Mouse (Mus musculus): Measurements from ENCODE around the gene Wfikkn1. TPM values are rescaled to one million over a fixed set of nuclear protein-coding genes. Genes with fewer than 3 reads are reported as not detected.
"Not testable (repeated sequence)": the region's sequence is repeated elsewhere in the genome, so short reads cannot be mapped to it uniquely, and the experiment has no call there.

Gene Wfikkn1
- polyA plus RNA-seq, 1 experiment from 2014 or later: 0.47 TPM

DNA sequence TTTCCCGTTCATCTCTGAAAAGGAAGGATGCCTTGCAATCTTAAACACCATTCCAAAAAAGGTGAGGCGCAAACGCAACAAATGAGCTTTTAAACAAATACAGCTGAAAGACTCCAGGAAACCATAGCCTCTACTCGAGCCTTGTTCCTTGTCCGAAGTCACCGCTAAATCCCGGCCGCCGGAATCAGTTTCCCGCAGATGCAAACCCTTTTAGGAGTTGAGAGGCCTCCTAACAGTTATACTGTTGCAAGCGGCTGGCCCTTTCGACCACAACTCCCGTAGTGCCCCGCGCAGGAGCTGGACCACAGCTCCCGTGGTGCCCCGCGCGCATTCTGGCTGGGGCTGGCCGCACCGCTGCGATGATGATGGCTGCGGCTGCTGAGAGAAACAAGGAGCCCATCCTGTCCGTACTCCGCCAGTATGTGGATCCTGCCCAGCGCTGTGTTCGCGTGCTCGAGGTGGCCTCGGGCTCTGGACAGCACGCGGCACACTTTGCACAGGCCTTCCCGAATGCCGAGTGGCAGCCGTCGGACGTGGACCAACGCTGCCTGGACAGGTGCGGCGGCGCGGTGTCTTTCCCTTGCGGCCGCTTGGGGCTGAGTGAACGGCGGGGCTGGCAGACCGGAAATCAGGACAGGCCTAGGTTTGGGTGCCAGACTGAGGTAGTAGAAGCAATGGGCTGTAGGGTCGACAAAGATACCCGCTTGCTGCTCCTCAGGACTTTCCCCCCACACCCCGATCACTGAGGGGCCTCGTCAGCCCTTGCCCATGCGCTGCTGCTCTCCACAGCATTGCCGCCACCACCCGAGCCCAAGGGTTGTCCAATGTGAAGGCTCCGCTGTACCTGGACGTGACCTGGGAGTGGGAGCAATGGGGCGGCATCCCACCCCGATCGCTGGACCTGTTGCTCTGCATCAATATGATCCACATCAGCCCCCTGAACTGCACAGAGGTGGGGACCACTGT is 5.2 kb downstream of the Wfikkn1 start:
- peak overlapping the region; percentile 80 for H3K9ac ChIP-seq (ENCODE audit: low read depth, low read length)
- H3K4me3 ChIP-seq (ENCODE audit: low read depth, low read length): peak overlapping the region; percentile 85
- H3K4me1 ChIP-seq (ENCODE audit: control insufficient read depth, insufficient read depth, low read length): peaks cover 20% of the 10 kb centered on the region
- H3K27me3 ChIP-seq (ENCODE audit: control insufficient read depth, insufficient read depth, low read length): no peaks in the 10 kb centered on the region
- peak; percentile 80 for ATAC-seq (replicated peaks; ENCODE audit: insufficient number of reproducible peaks, low FRiP score, low TSS enrichment)
- peak overlapping the region; percentile 89 for H3K27ac ChIP-seq (ENCODE audit: low read depth, low read length)
- WGBS (ENCODE audit: insufficient replicate concordance): 1% methylated on average over 59 of the region's 59 CpGs
- peak overlapping the region; percentile 96 for H3K4me2 ChIP-seq
- peaks cover 4% of the 10 kb centered on the region; the same call in 1 of the 2 replicates for H3K36me3 ChIP-seq (ENCODE audit: control insufficient read depth, insufficient read depth, low read length)
- H3K9me3 ChIP-seq (replicated peaks; ENCODE audit: control insufficient read depth, low read length): no peaks in the 10 kb centered on the region

DNA sequence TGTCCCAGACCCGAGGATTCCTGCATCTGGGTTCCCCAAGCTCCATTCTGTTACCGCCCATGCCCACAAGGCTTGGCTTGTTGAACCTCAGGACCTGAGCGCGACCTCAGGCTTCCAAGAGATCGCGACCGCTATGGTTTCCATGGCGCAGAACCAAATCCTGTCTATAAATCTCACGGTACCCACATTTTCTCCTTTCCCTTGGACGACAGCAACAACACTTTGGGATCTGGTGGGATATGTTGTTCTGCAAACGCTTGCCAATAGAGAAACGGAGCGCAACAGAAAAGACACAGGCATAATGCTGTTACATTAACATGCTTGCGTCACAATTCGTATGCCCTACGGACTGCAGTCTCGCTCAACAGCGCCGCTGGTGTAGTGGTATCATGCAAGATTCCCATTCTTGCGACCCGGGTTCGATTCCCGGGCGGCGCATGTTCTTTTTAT is 5.9 kb downstream of the Wfikkn1 start, which contains the start of gene Mettl26:
Gene Mettl26, plus strand, starts transcription at position 354 of the 450 bp plus-strand sequence.
- Histone ChIP-seq H3K9me3 (replicated peaks; ENCODE audit: control insufficient read depth, low read length) (no peaks in the 10 kb centered on the region), H3K4me2 (peak within 1 kb of the TSS; percentile 96), H3K27me3 (ENCODE audit: control insufficient read depth, insufficient read depth, low read length) (no peaks in the 10 kb centered on the region), H3K27ac (ENCODE audit: low read depth, low read length) (peak within 1 kb of the TSS; percentile 89), H3K4me1 (ENCODE audit: control insufficient read depth, insufficient read depth, low read length) (peaks cover 20% of the 10 kb centered on the region), H3K9ac (ENCODE audit: low read depth, low read length) (peak within 1 kb of the TSS; percentile 80), H3K4me3 (ENCODE audit: low read depth, low read length) (peak within 1 kb of the TSS; percentile 85), H3K36me3 (ENCODE audit: control insufficient read depth, insufficient read depth, low read length) (peaks cover 4% of the 10 kb centered on the region; the same call in 1 of the 2 replicates)
- under 1% methylated on average over 25 of the region's 25 CpGs for WGBS (ENCODE audit: insufficient replicate concordance)
- ATAC-seq (replicated peaks; ENCODE audit: insufficient number of reproducible peaks, low FRiP score, low TSS enrichment): peak; percentile 72

DNA sequence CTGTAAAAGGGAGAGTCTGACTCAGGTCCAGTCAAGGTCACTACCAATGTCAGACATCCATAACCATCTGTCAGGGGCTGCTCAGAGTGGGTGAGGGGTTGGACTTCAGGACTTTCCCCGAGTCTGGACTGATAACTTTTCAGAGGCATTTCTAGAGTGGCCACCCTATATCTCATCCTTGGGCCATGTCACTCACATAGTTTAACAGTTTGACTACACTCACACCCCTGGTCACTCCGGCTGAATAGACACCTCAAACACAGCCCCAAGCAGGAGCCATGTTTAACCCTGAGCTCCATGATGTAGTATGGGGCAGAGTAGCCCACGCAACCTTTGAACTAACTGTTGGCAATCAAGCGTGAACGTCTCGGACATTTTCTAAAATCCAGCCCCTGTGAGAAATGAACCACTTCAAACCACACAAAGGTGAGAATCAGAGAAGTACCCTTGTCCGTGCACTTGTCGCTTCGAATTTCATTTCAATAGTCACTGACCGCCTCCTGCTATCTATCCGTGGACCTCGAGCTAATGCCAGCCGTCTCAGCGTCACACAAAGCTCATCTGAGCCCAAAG is 6.4 kb downstream of the Wfikkn1 start:
- Histone ChIP-seq H3K4me1 (ENCODE audit: control insufficient read depth, insufficient read depth, low read length) (peaks cover 20% of the 10 kb centered on the region), H3K9ac (ENCODE audit: low read depth, low read length) (peak overlapping the region; percentile 80), H3K9me3 (replicated peaks; ENCODE audit: control insufficient read depth, low read length) (no peaks in the 10 kb centered on the region), H3K27ac (ENCODE audit: low read depth, low read length) (peak overlapping the region; percentile 89), H3K4me3 (ENCODE audit: low read depth, low read length) (peak overlapping the region; percentile 85), H3K36me3 (ENCODE audit: control insufficient read depth, insufficient read depth, low read length) (peaks cover 4% of the 10 kb centered on the region; the same call in 1 of the 2 replicates), H3K4me2 (peak overlapping the region; percentile 96), H3K27me3 (ENCODE audit: control insufficient read depth, insufficient read depth, low read length) (no peaks in the 10 kb centered on the region)
- no peak; the same call in 1 of the 2 replicates for ATAC-seq (replicated peaks; ENCODE audit: insufficient number of reproducible peaks, low FRiP score, low TSS enrichment)
- WGBS (ENCODE audit: insufficient replicate concordance): 6% methylated on average over 14 of the region's 14 CpGs

DNA sequence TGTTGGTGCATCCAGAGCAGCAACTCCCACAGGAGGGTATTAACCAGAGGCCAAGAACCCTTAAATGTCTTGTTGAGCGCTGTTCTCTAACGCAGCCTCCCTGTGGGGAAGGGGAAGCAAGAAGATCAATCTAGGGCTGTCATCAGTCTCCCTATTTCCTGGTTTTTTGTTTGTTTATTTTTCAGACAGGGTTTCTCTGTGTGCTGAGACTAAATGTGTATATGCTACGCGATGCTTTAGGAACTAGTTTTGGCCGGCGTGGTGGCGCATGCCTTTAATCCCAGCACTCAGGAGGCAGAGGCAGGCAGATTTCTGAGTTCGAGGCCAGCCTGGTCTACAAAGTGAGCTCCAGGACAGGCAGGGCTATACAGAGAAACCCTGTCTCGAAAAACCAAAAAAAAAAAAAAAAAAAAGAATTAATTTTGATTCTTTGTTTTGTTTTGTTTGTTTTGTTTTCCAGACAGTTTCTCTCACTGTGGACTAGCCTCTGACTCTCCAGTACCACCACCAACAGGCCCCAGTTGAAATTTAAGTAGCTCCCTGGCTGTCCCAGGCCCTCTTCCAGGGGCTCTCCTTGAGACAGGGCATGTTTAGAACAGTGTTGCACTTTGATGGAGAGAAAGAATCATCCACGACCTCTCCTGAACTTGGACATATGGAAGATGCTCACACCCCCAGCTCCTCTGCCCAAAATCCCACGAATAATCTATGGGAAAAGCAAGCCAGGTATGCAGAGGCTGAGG is 7.1 kb downstream of the Wfikkn1 start:
- Histone ChIP-seq H3K9ac (ENCODE audit: low read depth, low read length) (no peak overlapping the region), H3K27me3 (ENCODE audit: control insufficient read depth, insufficient read depth, low read length) (no peaks in the 10 kb centered on the region), H3K4me2 (peak overlapping the region; percentile 96), H3K4me1 (ENCODE audit: control insufficient read depth, insufficient read depth, low read length) (peaks cover 20% of the 10 kb centered on the region), H3K36me3 (ENCODE audit: control insufficient read depth, insufficient read depth, low read length) (peaks cover 2% of the 10 kb centered on the region; the same call in 1 of the 2 replicates), H3K9me3 (replicated peaks; ENCODE audit: control insufficient read depth, low read length) (no peaks in the 10 kb centered on the region), H3K27ac (ENCODE audit: low read depth, low read length) (peak overlapping the region; percentile 89; the same call in 1 of the 2 replicates), H3K4me3 (ENCODE audit: low read depth, low read length) (no peak overlapping the region; the same call in 1 of the 2 replicates)
- 73% methylated on average over 11 of the region's 11 CpGs for WGBS (ENCODE audit: insufficient replicate concordance)
- ATAC-seq (replicated peaks; ENCODE audit: insufficient number of reproducible peaks, low FRiP score, low TSS enrichment): no peak

DNA sequence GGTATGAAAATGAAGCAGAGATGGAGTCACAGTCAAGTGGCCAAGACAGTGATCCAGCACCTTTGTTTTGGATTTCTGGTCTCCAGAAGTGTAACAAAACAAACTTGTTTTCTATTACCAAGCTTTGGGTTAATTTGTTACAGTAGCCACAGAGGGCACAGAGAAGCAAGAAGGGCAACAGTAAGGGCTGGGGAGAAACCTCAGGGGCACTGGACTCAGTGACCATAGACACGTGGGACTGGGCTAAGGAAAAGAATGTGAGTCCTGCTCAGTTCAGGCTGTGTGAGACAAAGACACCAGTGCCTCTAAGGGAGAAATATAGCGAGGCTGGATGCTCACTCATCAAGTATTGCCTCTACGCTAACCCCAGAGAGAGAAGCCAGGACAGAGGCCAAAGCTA is 8.0 kb downstream of the Wfikkn1 start:
- Histone ChIP-seq H3K27ac (ENCODE audit: low read depth, low read length) (no peak overlapping the region), H3K9me3 (replicated peaks; ENCODE audit: control insufficient read depth, low read length) (no peaks in the 10 kb centered on the region), H3K4me3 (ENCODE audit: low read depth, low read length) (no peak overlapping the region), H3K9ac (ENCODE audit: low read depth, low read length) (no peak overlapping the region), H3K4me1 (ENCODE audit: control insufficient read depth, insufficient read depth, low read length) (peaks cover 20% of the 10 kb centered on the region), H3K4me2 (no peak overlapping the region), H3K36me3 (ENCODE audit: control insufficient read depth, insufficient read depth, low read length) (peaks cover under 1% of the 10 kb centered on the region; the same call in 1 of the 2 replicates), H3K27me3 (ENCODE audit: control insufficient read depth, insufficient read depth, low read length) (no peaks in the 10 kb centered on the region)
- 75% methylated on average over 3 of the region's 3 CpGs for WGBS (ENCODE audit: insufficient replicate concordance)
- ATAC-seq (replicated peaks; ENCODE audit: insufficient number of reproducible peaks, low FRiP score, low TSS enrichment): no peak

DNA sequence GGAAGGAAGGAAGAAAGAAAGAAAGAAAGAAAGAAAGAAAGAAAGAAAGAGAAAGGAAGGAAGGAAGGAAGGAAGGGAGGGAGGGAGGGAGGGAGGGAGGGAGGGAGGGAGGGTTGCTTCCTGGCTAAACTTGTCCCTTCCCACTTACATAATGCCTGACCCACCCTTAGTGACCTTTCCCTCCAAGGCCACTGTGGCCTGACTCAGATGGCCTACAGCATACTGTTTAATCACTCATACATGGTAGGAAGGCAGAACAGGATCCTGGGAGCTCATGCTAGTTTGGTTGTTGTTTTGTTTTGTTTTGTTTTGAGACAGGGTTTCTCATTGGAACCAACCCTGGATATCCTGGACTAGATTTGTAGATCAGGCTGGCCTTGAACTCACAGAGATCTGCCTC is 9.1 kb downstream of the Wfikkn1 start:
- H3K4me3 ChIP-seq (ENCODE audit: low read depth, low read length); ATAC-seq (replicated peaks; ENCODE audit: insufficient number of reproducible peaks, low FRiP score, low TSS enrichment); H3K27me3 ChIP-seq (ENCODE audit: control insufficient read depth, insufficient read depth, low read length); H3K9ac ChIP-seq (ENCODE audit: low read depth, low read length); H3K36me3 ChIP-seq (ENCODE audit: control insufficient read depth, insufficient read depth, low read length); H3K4me2 ChIP-seq; H3K9me3 ChIP-seq (replicated peaks; ENCODE audit: control insufficient read depth, low read length); H3K27ac ChIP-seq (ENCODE audit: low read depth, low read length): not testable (repeated sequence)
- peaks cover 19% of the 10 kb centered on the region for H3K4me1 ChIP-seq (ENCODE audit: control insufficient read depth, insufficient read depth, low read length)

DNA sequence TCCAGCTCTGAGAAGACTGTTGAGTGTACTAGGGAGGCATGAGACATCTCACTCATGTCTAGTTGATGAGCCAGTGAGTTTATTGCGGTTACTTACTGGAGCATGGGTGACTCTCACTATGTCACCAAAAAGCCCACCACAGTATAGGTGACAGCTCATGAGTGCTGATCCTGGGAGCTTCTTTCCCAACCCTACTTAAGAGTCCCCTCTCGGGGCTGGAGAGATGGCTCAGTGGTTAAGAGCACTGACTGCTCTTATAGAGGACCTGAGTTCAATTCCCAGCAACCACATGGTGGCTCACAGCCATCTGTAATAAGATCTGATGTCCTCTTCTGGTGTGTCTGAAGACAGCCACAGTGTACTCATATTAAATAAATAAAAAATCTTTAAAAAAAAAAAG is 10.7 kb downstream of the Wfikkn1 start:
- peaks cover 13% of the 10 kb centered on the region for H3K4me1 ChIP-seq (ENCODE audit: control insufficient read depth, insufficient read depth, low read length)
- no peak overlapping the region for H3K27ac ChIP-seq (ENCODE audit: low read depth, low read length)
- no peaks in the 10 kb centered on the region for H3K36me3 ChIP-seq (ENCODE audit: control insufficient read depth, insufficient read depth, low read length)
- ATAC-seq (replicated peaks; ENCODE audit: insufficient number of reproducible peaks, low FRiP score, low TSS enrichment): no peak
- WGBS (ENCODE audit: insufficient replicate concordance): 76% methylated on average over 2 of the region's 2 CpGs
- no peak overlapping the region for H3K4me3 ChIP-seq (ENCODE audit: low read depth, low read length)
- no peaks in the 10 kb centered on the region for H3K27me3 ChIP-seq (ENCODE audit: control insufficient read depth, insufficient read depth, low read length)
- no peak overlapping the region for H3K9ac ChIP-seq (ENCODE audit: low read depth, low read length)
- H3K4me2 ChIP-seq: no peak overlapping the region
- no peaks in the 10 kb centered on the region for H3K9me3 ChIP-seq (replicated peaks; ENCODE audit: control insufficient read depth, low read length)

DNA sequence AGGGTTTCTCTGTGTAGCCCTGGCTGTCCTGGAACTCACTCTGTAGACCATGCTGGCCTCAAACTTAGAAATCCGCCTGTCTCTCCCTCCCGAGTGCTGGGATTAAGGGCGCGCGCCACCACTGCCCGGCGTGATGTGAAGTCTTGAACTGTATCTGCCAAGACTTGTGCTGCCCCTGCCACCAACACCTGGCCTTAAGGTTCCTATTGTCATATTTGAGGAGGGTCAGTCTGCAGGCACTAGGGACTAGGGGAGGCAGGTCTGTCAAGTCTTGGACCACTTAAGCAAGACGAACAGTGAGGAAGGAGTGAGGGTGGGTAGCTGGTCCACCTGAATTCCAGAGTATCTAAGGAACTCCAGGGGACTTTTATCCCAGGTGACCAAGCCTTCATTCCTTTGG is 11.2 kb downstream of the Wfikkn1 start:
- H3K4me1 ChIP-seq (ENCODE audit: control insufficient read depth, insufficient read depth, low read length): peaks cover 13% of the 10 kb centered on the region
- H3K36me3 ChIP-seq (ENCODE audit: control insufficient read depth, insufficient read depth, low read length): no peaks in the 10 kb centered on the region
- no peak overlapping the region for H3K9ac ChIP-seq (ENCODE audit: low read depth, low read length)
- H3K9me3 ChIP-seq (replicated peaks; ENCODE audit: control insufficient read depth, low read length): no peaks in the 10 kb centered on the region
- H3K27ac ChIP-seq (ENCODE audit: low read depth, low read length): no peak overlapping the region
- H3K4me2 ChIP-seq: no peak overlapping the region
- no peak for ATAC-seq (replicated peaks; ENCODE audit: insufficient number of reproducible peaks, low FRiP score, low TSS enrichment)
- H3K4me3 ChIP-seq (ENCODE audit: low read depth, low read length): no peak overlapping the region
- H3K27me3 ChIP-seq (ENCODE audit: control insufficient read depth, insufficient read depth, low read length): no peaks in the 10 kb centered on the region
- 85% methylated on average over 8 of the region's 8 CpGs for WGBS (ENCODE audit: insufficient replicate concordance)
